Mouse (Mus musculus) adrenal gland, postnatal 25 days (tissue): Measurements from ENCODE around the gene Sh2b2. TPM values are rescaled to one million over a fixed set of nuclear protein-coding genes. Genes with fewer than 3 reads are reported as not detected.
A peak's percentile ranks its signal among the peaks of the same experiment; 100 is the strongest.
"Not testable (repeated sequence)": the region's sequence is repeated elsewhere in the genome, so short reads cannot be mapped to it uniquely, and the experiment has no call there.

Experiments
- DNase-seq: peaks from one replicate; pipeline ENCODE4 v3.0.0; 2021; ENCODE audit warnings: mixed read lengths
- total RNA-seq: library from RNA; stranded (reverse); gene quantifications from 2 replicates; pipeline ENCODE4 v1.2.3, GENCODE M21; 2021

Gene Sh2b2
- total RNA-seq, 1 experiment from 2014 or later = 14.2 TPM

GRCm38 (mm10) chr5:136240381-136240780, 6.0 kb downstream of the Sh2b2 start:
- DNase-seq = no peak

- peak; percentile 24 for DNase-seq
Observed at GRCm38 (mm10) chr5:136237607-136238006, 8.7 kb downstream of the Sh2b2 start.

- DNase-seq = peak; percentile 42
Observed at GRCm38 (mm10) chr5:136236611-136237010, 9.7 kb downstream of the Sh2b2 start.

GRCm38 (mm10) chr5:136230348-136231035, 15.9 kb downstream of the Sh2b2 start:
- no peak for DNase-seq

DNA sequence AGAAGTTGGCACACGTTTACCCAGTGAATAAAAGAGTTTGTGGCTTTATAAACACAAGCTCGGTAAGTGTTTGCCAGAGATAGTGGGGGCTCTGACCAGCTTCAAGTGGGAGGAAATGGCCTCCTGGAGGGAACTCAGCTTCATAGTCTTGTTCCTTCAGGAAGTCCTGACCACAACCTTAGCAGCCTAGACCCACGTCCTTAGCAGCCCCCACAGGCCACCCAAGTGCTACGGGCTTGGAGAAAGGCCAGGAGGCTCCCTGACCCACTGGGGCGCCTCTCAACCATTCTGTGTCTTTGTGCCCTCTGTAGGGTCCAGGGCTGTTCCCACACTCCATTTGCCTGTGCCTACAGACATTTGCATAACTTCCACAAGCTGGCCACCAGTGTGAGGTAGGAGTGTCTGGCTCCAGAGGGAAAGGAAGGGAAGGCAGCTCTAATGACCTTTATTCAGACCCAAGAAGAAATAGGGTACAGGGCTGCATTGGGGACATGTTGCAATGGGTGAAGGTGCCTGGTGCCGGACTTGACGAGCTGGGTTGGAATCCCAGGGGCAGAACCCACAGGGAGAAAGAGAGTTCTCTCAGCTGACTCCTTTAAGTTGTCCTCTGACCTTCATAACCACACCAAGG, 20.0 kb downstream of the Sh2b2 start:
- DNase-seq = no peak

DNA sequence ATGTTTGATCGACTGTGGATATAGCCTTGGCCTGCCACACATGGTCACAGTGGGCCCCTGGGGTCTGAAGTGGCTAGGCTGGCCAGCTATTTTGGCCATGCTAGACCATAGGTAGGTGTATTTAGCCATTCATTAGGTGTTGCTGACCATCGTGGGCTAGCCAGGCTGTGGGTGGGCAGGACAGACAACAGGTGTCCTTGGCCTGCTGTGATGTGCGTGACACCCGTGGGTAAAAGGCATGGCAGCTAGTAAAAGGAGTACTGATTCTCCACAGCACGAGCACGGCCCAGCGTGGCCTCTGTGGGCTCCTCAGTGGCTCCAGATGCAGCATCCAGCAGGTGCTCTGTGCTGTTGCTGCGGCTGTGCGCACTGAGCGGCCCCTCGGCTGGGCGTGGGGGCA, 27.8 kb downstream of the Sh2b2 start:
- DNase-seq = no peak

GRCm38 (mm10) chr5:136217932-136218381, 28.4 kb downstream of the Sh2b2 start:
- no peak for DNase-seq

DNA sequence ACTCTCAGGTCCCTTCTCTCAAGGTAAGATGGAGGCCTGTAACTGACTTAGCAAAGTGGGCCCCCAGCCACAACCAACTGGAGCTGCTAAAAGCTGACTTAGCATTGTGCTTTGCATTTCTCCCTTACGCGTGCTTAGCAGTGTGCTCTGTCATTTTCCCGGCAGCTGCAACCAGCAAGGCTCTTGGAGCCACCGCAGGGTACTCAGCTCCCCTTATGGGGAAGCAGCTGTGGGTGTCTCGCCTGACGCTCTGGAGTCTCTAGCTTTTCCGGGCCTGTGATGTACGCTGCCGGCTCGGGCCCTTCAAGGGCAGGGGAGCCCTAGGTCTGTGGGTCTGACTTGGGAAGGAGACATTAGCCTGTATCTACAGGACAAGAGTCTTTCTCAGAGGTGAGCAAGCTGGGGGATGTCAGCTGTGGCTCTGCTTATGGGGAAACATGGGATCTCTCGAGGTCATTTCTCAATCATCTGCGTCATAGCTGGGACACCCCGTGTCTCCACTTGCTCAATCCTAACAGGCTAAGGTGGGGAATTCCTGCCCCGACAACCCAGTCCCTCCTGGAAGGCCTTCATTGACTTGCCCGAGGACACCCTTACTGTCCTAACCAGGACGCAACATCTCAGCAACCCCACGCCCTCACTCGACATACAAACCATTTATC, 29.2 kb downstream of the Sh2b2 start:
- DNase-seq = no peak

DNA sequence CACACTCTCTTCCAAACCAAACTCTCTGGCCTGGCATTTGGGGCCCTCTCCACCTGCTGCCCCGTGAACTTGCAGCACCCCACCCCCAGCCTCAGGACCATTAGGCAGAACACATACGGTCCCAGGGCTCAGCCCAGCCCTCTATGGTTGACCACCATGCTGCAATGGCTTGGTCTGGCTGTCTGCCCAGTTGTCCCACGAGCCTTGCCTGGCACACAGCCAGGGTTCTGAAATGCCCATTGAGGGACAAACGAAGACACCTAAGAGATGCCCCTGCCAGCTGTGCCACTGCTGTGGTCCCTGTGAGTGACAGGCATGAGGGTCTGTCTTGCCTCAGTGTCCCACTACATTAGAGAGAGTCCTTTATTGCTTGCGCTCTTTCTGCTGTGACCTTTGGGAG, 30.4 kb downstream of the Sh2b2 start:
- peak; percentile 37 for DNase-seq

- no peak for DNase-seq
Observed at GRCm38 (mm10) chr5:136215211-136215610, 31.1 kb downstream of the Sh2b2 start.

DNA sequence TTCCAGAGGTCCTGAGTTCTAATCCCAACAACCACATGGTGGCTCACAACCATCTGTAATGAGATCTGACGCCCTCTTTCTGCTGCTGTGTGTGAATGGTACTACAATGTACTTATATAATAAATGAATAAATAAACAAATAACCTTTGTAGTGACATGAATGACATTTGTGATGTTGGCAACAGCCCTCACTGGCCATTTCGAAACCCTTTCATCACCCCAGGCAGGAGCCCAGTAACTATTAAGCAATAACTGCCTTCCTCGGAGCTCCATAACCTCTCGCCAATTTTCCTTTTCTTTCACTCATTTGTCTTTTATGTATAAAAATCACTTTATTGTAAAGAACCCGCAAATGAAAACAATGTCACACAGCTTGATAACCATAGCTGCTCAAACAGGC, 32.6 kb downstream of the Sh2b2 start:
- no peak for DNase-seq

DNA sequence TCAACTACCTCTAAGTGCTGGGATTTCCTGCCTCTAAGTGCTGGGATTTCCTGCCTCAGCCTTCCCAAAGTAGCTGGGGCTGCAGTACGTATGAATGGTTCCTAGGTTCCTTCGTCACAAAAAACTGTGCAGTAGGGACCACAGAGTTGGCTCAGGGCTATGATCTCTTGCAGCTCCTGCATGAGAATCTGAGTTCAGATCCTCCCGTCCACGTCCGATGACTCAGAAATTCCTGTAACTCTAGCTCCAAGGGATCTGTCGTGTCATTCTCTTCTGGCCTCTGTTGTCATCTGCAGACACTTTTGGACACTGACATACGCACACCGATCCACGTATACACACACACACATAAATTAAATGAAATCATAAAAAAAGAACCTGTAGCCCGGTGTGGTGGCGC, 33.6 kb downstream of the Sh2b2 start:
- DNase-seq = no peak

- not testable (repeated sequence) for DNase-seq
Observed at GRCm38 (mm10) chr5:136211341-136212102, 34.8 kb downstream of the Sh2b2 start.

- no peak for DNase-seq
Observed at GRCm38 (mm10) chr5:136210549-136210948, 35.8 kb downstream of the Sh2b2 start.

- peak; percentile 54 for DNase-seq
Observed at GRCm38 (mm10) chr5:136201832-136202231, 44.5 kb downstream of the Sh2b2 start.

DNA sequence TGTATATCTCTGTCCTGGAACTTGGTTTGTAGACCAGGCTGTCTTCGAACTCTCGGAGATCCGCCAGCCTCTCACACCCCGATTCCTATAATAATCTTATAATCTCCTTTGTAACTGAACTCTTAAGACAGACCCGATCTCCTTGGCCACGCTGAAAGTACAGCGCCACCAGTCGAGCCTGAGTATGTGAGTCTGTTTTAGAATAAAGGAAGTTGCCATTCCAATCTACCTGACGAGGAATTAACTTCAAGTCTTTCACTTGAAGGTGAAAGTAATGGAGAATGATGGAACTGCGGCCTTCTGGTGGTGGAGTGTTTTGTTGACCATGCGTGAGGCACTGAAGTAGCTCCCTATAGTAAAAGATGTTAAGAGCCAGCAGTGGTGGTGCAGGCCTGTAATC, 46.8 kb downstream of the Sh2b2 start:
- DNase-seq = no peak

- DNase-seq = peak; percentile 93
Observed at GRCm38 (mm10) chr5:136198474-136199391, 47.6 kb downstream of the Sh2b2 start, which contains the start of gene Prkrip1. Prkrip1 (minus strand) TSS chr5:136198963.

- DNase-seq = no peak
Observed at GRCm38 (mm10) chr5:136191870-136192269, 54.5 kb downstream of the Sh2b2 start.

DNA sequence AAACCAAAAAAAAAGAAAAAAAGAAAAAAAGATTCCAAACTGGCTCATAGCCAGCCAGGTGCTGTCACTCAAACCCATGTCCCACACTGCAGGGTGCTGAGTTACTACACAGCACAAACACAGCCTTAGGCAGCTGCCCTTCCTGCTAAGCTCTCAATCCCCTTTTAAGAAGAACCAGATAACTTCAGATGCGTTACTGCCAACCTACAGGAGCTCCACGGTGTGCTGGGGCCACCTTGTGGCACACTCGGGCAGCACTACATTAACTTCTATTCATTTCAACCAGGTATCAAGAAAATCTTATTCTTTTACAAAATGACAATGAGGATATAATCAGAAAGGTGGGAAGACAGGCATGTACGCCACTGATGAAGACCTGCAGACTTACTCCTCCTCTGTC, 59.6 kb downstream of the Sh2b2 start:
- no peak for DNase-seq

DNA sequence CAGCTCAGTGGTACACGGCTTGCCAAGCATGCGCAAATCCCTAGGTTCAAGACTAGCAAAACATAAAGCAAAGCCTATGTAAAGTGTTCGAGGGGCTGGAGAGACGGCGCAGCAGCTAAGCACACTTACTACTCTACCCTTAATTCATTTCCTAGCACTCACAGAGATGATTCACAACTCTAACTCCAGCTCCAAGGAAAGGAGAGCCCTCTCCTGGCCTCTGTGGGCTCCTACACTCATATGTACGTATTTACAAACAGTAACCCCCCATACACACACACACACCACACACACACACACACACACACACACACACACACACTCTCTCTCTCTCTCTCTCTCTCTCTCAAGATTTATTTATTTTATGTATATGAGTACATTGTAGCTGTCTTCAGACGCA, 62.6 kb downstream of the Sh2b2 start:
- DNase-seq = no peak

DNA sequence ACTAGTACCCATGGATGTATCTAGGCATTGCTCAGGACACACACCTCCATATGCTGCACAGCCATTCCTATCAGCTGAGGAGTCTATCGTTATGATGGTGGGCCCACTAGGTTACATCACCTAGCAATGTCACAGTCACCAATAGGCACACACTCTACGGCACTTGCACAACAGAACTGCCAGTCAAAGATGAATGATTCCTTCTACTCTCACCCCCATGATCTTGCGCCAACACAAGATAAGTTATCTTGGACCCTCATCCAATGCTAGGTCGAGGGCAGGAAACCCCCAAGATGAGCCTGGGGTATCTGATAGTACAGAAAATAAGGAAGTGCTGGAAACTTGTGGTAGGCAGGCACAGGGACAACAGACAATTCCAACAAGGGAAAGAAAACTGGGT, 63.5 kb downstream of the Sh2b2 start:
- no peak for DNase-seq

DNA sequence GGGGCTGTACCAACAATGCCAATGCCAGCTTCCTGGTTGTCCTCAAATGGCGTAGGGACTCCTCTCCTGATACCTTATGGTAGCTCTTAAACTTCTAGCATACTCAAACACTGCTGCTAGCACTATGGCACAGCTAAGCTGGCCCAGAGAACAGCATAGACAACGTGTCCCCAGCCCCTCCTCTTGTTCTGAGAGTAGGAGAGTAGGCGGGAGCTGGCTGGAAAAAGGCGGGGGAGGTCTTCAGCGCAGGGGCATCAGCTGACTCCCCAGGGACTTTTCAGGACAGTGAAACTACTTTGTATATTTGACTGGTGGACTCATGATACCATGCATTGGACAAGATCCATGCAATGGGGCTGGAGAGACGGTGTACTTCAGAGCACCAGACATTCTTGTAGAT, 64.3 kb downstream of the Sh2b2 start:
- DNase-seq = no peak
